Mouse (Mus musculus): Measurements from ENCODE around the gene Zfp106.

DNA sequence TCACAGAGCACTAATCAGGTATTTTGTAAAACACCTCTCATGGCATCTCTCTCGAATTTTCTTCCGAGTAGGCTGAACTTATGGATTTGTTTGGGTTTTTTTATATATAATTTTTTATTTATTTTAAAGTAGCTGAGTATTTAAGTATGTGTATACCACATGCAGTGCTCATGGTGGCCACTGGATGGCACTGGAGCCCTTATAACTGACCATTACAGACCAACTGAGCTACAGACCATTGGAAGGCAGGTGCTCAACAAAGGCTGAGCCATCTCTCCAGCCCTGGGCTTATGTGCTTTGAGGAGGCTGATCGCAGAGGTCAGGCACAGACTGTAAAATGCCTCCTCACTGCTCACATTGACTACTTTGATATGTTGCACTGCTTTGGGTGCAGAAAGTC is 85.0 kb downstream of the Zfp106 start:
- TF ChIP-seq CTCF (IDR thresholded peaks at IDR 0.05; ENCODE audit: low read depth) (peak; percentile 85), EP300 (optimal IDR thresholded peaks at IDR 0.05) (no peak)

Measured in stomach, postnatal 0 days (tissue).